Mouse (Mus musculus) olfactory bulb, adult 2 months (tissue): ENCODE data around the gene Nfib. TPM values are rescaled to one million over a fixed set of nuclear protein-coding genes. Genes with fewer than 3 reads are reported as not detected.

Experiments
- H3K27ac ChIP-seq: fragments of 200-500 bp; 2 replicates; pipeline ENCODE4 v1.5.1; 2012; ENCODE audit warnings: low read depth, low read length; ENCODE audit not compliant: insufficient read depth
- H3K4me1 ChIP-seq: fragments of 200-500 bp; 2 replicates; pipeline ENCODE4 v1.6.1; 2012; ENCODE audit warnings: low read length; ENCODE audit not compliant: control insufficient read depth, insufficient read depth
- H3K4me3 ChIP-seq: fragments of 200-500 bp; 2 replicates; pipeline ENCODE4 v1.5.1; 2012; ENCODE audit warnings: mild to moderate bottlenecking, low read depth, low read length, moderate library complexity; ENCODE audit not compliant: insufficient read depth
- CTCF ChIP-seq: fragments of 200-500 bp; IDR thresholded peaks from 2 replicates; pipeline ENCODE4 v1.5.1; 2012; ENCODE audit warnings: low read depth, mild to moderate bottlenecking, low read length, moderate library complexity; ENCODE audit not compliant: insufficient read depth
- POLR2A ChIP-seq: fragments of 200-500 bp; IDR thresholded peaks from 2 replicates; pipeline ENCODE4 v1.6.1; 2012; ENCODE audit warnings: mild to moderate bottlenecking, low read depth, low read length, moderate library complexity; ENCODE audit not compliant: insufficient read depth
- WGBS: fragments of 180-500 bp; shearing (Covaris S2); methylation state at CpG from one replicate; pipeline ENCODE4 v1.1.7; 2018; 5-methylcytosine and 5-hydroxymethylcytosine counted together
- polyA plus RNA-seq: library from polyadenylated mRNA; stranded (reverse); fragments of >200 nt; gene quantifications from 2 replicates; pipeline ENCODE4 v1.2.4, GENCODE M21; 2012; ENCODE audit warnings: low replicate concordance; ENCODE audit not compliant: missing spikeins, insufficient read depth, insufficient read length

The Nfib gene
- polyA plus RNA-seq, 1 experiment, result not detected

- WGBS, result 92% methylated on average over 5 of the region's 5 CpGs
- TF ChIP-seq CTCF (no peak), POLR2A (no peak)
- H3K4me3 ChIP-seq, result no peak overlapping the region
- H3K27ac ChIP-seq, result no peak overlapping the region
- no peaks in the 10 kb centered on the region for H3K4me1 ChIP-seq
These were observed 457.5 kb downstream of the Nfib start for GRCm38 (mm10) chr4:82248031-82248430.

GRCm38 (mm10) chr4:82246290-82246689 lies 459.3 kb downstream of the Nfib start:
- Histone ChIP-seq H3K27ac (no peak overlapping the region), H3K4me1 (no peaks in the 10 kb centered on the region), H3K4me3 (no peak overlapping the region)
- WGBS, result 82% methylated on average over 2 of the region's 2 CpGs
- TF ChIP-seq POLR2A (no peak), CTCF (no peak)

Other genes starting within 250 kb of the Nfib start
- gene Zdhhc21, start 154.2 kb upstream of the Nfib start, polyA plus RNA-seq, result 52.1 TPM in 1 of 2 replicates, not detected in the other
- not detected in 2 replicates for gene Cer1, start 179.4 kb upstream of the Nfib start, polyA plus RNA-seq